10 mouse cellular contexts compared by ENCODE assay signal in genomic region chr9:83325910-83326309, GRCm38 (mm10).
DNase-seq lines count a peak whose midpoint lies in the region; ATAC-seq and TF ChIP-seq lines count a peak whose summit lies in the region.
"Had no signal": no experiment of that assay in that cellular context is flagged by ENCODE, and none has a peak within 500 bp of the region (broad histone marks: within the 10 kb centered on the region; RNA-seq: fewer than 3 reads in every experiment).

No protein-coding gene starts in this region.

- H3K4me3 ChIP-seq in forebrain, embryonic 12.5 days (replicated peaks): no peak overlapping the region
- no peak overlapping the region for H3K4me3 ChIP-seq in midbrain, embryonic 15.5 days
- no peak overlapping the region for H3K4me3 ChIP-seq in liver, postnatal 0 days (ENCODE audit: low read depth, low read length)
- H3K4me3 ChIP-seq in lung, postnatal 0 days (ENCODE audit: low read depth, low read length): no peak overlapping the region

- no peak overlapping the region for H3K27ac ChIP-seq in forebrain, embryonic 12.5 days
- peak overlapping the region; percentile 73 for H3K27ac ChIP-seq in midbrain, embryonic 15.5 days
- no peak overlapping the region for H3K27ac ChIP-seq in liver, postnatal 0 days (ENCODE audit: low read depth)
- H3K27ac ChIP-seq in lung, postnatal 0 days (ENCODE audit: low read length): no peak overlapping the region
- H3K27ac ChIP-seq: macrophage had no signal

- H3K4me2 ChIP-seq in forebrain, embryonic 12.5 days: no peak overlapping the region
- peak overlapping the region; percentile 17; the same call in 1 of the 2 replicates for H3K4me2 ChIP-seq in midbrain, embryonic 15.5 days
- H3K4me2 ChIP-seq in liver, postnatal 0 days (ENCODE audit: low read depth, low read length): no peak overlapping the region
- no peak overlapping the region for H3K4me2 ChIP-seq in lung, postnatal 0 days (replicated peaks; ENCODE audit: low read depth, low read length)

- TF ChIP-seq CTCF in brain, embryonic 14.5 days (IDR thresholded peaks at IDR 0.05; ENCODE audit: borderline replicate concordance, extremely low read depth, insufficient read depth, insufficient read length): no peak
- no peak for TF ChIP-seq CTCF in liver, postnatal 0 days (IDR thresholded peaks at IDR 0.05; ENCODE audit: low read depth)
- no peak for TF ChIP-seq CTCF in lung, postnatal 0 days (IDR thresholded peaks at IDR 0.05)

- WGBS in forebrain, embryonic 12.5 days: 21% methylated on average over 6 of the region's 6 CpGs
- 10% methylated on average over 6 of the region's 6 CpGs for WGBS in midbrain, embryonic 15.5 days
- WGBS in liver, postnatal 0 days (ENCODE audit: insufficient replicate concordance): 16% methylated on average over 6 of the region's 6 CpGs
- 18% methylated on average over 6 of the region's 6 CpGs for WGBS in lung, postnatal 0 days

- TF ChIP-seq EP300 in liver, postnatal 0 days (IDR thresholded peaks at IDR 0.05; ENCODE audit: low read depth): no peak
- no peak for TF ChIP-seq EP300 in lung, postnatal 0 days (IDR thresholded peaks at IDR 0.05)

- peak; percentile 90 for DNase-seq in brain, embryonic 14.5 days (ENCODE audit: low read depth)
- peak; percentile 91 for DNase-seq in layer of hippocampus, adult 9-11 months
- no peak for DNase-seq in heart, postnatal 14 days
- DNase-seq in liver, postnatal 0 days: no peak
- no peak for DNase-seq in spleen, adult 18-20 months
- no peak for DNase-seq in lung, postnatal 0 days (ENCODE audit: low spot score)

- no peaks in the 10 kb centered on the region for H3K36me3 ChIP-seq in forebrain, embryonic 12.5 days (replicated peaks)
- no peaks in the 10 kb centered on the region for H3K36me3 ChIP-seq in midbrain, embryonic 15.5 days (replicated peaks)
- no peaks in the 10 kb centered on the region for H3K36me3 ChIP-seq in liver, postnatal 0 days (replicated peaks; ENCODE audit: insufficient read depth, low read length)
- no peaks in the 10 kb centered on the region for H3K36me3 ChIP-seq in lung, postnatal 0 days (ENCODE audit: insufficient read depth, low read length)

- H3K9me3 ChIP-seq in forebrain, embryonic 12.5 days: no peaks in the 10 kb centered on the region
- no peaks in the 10 kb centered on the region for H3K9me3 ChIP-seq in midbrain, embryonic 15.5 days
- H3K9me3 ChIP-seq in liver, postnatal 0 days (ENCODE audit: low read length): no peaks in the 10 kb centered on the region
- H3K9me3 ChIP-seq in lung, postnatal 0 days (ENCODE audit: low read length): no peaks in the 10 kb centered on the region

- H3K4me1 ChIP-seq in forebrain, embryonic 12.5 days: peaks cover 10% of the 10 kb centered on the region
- H3K4me1 ChIP-seq in midbrain, embryonic 15.5 days: peaks cover 12% of the 10 kb centered on the region
- H3K4me1 ChIP-seq in liver, postnatal 0 days (ENCODE audit: insufficient read depth): no peaks in the 10 kb centered on the region
- H3K4me1 ChIP-seq in lung, postnatal 0 days (ENCODE audit: insufficient read depth, low read depth, low read length): no peaks in the 10 kb centered on the region

- H3K9ac ChIP-seq in forebrain, embryonic 12.5 days: no peak overlapping the region
- no peak overlapping the region for H3K9ac ChIP-seq in midbrain, embryonic 15.5 days
- no peak overlapping the region for H3K9ac ChIP-seq in liver, postnatal 0 days (replicated peaks)
- H3K9ac ChIP-seq in lung, postnatal 0 days (replicated peaks; ENCODE audit: low read depth): no peak overlapping the region

- intact Hi-C loops in heart, postnatal 14 days (cut with DNase I): no loop called here

- peak; percentile 88 for ATAC-seq in forebrain, embryonic 12.5 days (ENCODE audit: low FRiP score)
- ATAC-seq in midbrain, embryonic 15.5 days (replicated peaks): peak; percentile 94
- ATAC-seq in liver, postnatal 0 days: no peak
- no peak for ATAC-seq in lung, postnatal 0 days
- ATAC-seq: Patski had no signal

- no peak for TF ChIP-seq POLR2A in brain, embryonic 14.5 days (IDR thresholded peaks at IDR 0.05; ENCODE audit: borderline replicate concordance, extremely low read depth, insufficient read depth, insufficient read length, poor library complexity, severe bottlenecking)

- no peaks in the 10 kb centered on the region for H3K27me3 ChIP-seq in forebrain, embryonic 12.5 days
- no peaks in the 10 kb centered on the region for H3K27me3 ChIP-seq in midbrain, embryonic 15.5 days (replicated peaks)
- H3K27me3 ChIP-seq in liver, postnatal 0 days (ENCODE audit: insufficient read depth, low read length): no peaks in the 10 kb centered on the region
- H3K27me3 ChIP-seq in lung, postnatal 0 days (replicated peaks; ENCODE audit: insufficient read depth, low read length): no peaks in the 10 kb centered on the region
- H3K27me3 ChIP-seq: Patski had no signal

Comparison
In these comparisons a context has a peak if more than half of its experiments do, and no peak if none do; other contexts are left out.
1. DNase-seq: peak in brain, embryonic 14.5 days (single experiment) and layer of hippocampus, adult 9-11 months (single experiment); none in heart, postnatal 14 days (0 of 2), liver, postnatal 0 days (single experiment), spleen, adult 18-20 months (0 of 2) and lung, postnatal 0 days (single experiment).
2. ATAC-seq: peak in forebrain, embryonic 12.5 days (single experiment) and midbrain, embryonic 15.5 days (single experiment); none in liver, postnatal 0 days (single experiment) and lung, postnatal 0 days (single experiment).